Mouse (Mus musculus): ENCODE measurements at regions not wholly inside any gene's neighbourhood (a gene's known extent, or its start where the extent isn't known, plus 50 kb on each side); places are given as distances from the start of the nearest gene placed in this dataset.

DNA sequence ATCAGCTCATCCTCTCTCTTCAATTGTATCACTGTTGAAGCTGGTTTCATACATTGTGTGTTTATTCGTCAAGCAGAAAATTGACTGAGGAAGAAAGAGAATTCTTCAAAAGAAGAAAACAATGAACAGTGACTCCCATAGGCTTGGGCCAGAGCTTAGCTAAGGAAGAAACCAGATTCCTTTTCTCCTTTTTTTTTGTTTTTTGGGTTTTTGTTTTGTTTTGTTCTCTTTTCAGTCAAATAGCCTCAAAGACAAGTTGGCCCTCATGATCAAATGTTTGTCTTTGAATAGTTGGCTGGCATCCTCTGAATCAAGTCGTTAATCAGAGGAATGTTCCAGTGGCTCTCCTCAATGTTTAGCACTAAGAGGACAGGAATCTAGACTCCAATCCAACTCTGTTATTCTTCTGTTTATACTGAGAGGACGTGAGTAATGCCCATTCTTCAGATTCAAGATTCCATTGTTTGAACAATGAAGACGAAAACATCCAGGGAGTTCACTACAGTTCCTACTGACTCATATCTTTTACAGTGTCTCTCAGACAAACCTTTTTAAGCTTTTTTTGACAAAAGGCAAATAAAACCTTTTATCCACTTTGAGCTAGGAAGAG lies 86.1 kb upstream of the Adgrl4 start:
- DNase-seq (ENCODE audit: low read depth): no peak

DNA sequence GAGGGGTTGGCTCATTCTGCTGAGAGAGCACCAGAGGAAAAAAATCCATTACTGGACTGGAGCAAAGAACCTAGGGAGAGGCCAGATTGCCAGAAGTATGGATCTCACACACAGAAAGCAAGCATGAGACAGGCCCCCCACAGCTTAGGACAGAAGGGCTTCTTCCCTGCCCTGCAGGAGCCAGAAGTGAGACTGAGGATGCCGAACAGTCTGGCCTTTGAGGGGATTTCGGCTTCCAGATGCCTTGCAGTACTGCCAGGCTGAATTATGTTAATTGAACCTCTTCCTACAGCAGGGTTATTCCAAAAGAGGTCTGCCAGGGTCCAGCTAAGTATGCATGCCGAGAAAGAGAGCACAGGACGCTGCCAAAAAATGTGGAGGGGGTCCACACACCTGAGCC lies 71.4 kb upstream of the Adgrl4 start:
- no peak for DNase-seq (ENCODE audit: low read depth)

GRCm38 (mm10) chr3:151366707-151367306 lies 70.9 kb upstream of the Adgrl4 start:
- no peak for DNase-seq (ENCODE audit: low read depth)

DNA sequence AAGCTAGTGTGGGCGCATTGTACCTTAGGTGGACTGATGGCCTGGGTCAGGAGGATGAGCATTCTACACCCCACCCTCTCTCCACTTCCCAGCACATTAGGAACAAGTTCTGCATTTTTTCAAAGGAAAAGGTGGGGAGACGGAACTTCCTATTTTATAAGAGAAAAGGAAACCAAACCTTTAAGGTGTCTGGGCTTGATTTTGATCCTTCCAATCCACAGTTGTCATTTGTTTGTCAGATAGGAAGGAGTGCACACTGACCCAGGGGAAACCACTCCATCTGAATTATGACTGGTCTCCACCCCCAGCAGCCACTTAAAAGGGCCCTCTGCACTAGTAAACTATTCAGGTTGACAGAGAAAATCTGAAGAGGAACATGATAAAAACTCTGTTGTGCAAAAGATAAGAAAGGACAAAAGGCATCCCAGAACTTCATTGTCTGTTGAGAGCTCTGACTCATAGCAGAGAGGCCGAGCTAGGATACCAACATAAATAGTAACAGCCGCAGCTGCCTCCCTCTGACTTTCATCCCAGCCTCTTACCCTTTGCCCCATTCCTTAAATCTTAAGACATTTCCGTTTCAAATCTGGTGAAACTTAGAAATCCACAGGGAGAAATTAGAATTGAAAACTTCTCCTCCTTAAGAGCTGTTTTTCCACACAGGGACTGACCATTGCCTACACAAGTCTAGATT lies 54.2 kb upstream of the Adgrl4 start:
- DNase-seq (ENCODE audit: low read depth): no peak

- DNase-seq (ENCODE audit: low read depth): no peak
These were observed 52.8 kb upstream of the Adgrl4 start for GRCm38 (mm10) chr3:151384850-151385249.

GRCm38 (mm10) chr3:151386103-151386502 lies 51.6 kb upstream of the Adgrl4 start:
- no peak for DNase-seq (ENCODE audit: low read depth)

Data from naive thymus-derived CD4-positive, alpha-beta T cell, adult 2 months (primary cell).